Mouse (Mus musculus) lung, postnatal 4 days (tissue): ENCODE results near the gene Rftn1.

Experiments used
- DNase-seq, 2 experiments: peaks; one replicate each; pipeline ENCODE4 v3.0.0; 2021

Rftn1 gene

DNA sequence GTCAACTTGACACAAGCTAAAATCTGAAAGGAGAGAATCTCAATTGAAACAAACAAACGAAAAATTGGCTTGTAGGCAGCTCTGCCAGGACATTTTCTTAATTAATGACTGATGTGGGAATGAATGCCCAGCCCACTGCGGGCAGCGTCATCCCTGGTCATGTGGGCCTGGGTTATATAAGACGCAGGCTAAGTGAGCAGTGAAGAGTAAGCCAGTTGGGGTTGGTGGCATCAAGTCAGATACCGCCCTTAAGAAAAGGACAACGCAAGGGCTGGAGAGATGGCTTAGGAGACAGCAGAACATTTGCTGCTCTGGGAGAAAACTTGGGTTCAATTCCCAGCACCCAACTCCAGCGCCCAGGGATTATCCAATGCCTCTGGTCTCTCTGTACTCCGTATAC is 97.6 kb downstream of the Rftn1 start:
- DNase-seq = no peak

DNA sequence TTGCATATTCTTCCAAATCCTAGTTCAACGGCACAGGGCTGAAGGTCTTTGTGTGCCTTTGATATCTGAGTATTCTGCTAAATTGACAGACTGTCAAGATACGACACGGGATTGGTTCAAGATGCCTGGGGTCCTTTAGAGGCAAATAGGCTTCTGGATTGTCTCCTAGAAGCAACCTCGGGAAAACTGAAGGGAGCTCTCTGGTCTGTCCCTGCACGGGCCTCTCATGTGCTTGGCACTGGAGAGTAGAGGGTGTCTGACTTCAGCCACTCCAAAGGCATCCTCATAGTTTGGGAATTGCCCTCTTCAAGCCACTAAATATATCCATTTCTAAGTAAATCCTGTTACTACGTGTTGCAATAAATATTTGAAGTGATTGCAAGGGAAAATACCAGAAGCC is 98.6 kb downstream of the Rftn1 start:
- DNase-seq = no peak

DNA sequence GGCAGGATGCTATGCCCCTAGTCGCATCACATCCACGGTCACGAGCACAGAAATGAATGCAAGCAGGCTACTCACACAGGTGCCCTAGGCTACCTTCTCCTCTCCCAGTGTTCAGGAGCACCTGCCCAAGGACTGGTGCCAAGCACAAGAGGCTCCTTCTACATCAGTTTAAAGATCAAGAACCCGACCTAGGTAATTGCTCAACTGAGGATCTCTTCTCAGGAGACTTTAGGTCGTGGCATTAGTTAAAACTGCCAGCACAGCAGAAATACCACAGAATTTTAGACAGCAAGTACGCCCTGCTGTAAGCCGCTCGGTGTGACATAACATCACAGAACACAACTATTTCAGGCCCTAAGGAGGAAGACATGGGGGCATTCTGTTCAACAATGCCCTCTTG is 100.7 kb downstream of the Rftn1 start:
- no peak for DNase-seq

DNA sequence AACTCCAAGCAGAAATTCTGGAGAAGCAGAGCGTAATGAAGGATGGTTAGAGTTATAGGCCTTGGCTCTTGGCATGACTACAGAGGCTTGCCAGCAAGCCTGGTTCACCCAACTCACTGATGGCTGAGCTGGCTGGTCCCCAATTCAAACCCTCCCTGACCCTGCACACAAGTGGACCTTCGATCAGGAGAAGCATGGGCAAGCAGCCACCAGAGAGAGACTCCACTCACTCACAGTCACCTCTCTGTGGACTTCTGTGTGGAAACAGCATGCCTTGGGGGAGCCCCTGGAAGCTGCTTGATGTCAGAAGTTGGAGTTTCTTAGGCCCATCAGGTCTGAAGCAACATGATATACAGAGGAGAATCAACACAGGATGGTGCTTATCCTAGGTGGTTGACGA is 102.4 kb downstream of the Rftn1 start:
- DNase-seq = no peak

DNA sequence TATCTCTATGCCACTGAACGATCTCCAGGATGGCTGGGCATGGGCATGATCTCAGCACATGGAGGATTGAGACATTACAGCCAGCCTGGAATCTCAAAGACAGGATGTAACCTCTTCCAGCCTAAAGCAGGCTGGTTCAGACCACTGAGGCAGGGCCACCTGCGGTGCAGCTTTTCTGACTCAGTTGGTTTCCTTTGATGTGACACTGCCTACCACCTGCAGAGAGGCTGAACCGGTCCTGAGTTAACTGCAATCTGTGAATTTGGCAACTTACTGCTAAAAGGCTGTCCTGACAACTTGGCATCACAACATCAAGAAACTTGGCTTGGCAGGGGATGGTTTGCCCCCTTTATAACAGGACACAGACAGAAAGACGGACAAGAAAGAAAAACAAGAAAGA is 103.6 kb downstream of the Rftn1 start:
- DNase-seq = no peak

DNA sequence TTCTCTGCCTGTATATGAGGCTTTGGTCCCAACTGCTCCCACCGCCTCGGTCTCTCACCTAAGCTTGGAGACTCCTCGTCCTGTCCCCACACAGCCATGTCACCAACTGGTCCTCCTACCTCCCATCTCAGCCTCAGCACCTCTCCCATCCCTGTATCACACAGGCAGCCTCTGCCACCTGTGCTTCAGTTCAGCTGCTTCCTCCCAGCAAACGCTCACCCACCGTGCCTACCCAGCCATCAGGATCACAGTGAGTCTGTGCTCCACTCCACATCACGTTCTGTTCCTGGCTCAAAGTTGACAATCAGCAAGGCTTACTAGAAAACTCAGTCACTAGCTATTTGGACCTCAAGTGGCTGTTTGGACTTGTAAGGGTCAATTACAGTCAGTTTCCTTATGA is 105.8 kb downstream of the Rftn1 start:
- DNase-seq = no peak

DNA sequence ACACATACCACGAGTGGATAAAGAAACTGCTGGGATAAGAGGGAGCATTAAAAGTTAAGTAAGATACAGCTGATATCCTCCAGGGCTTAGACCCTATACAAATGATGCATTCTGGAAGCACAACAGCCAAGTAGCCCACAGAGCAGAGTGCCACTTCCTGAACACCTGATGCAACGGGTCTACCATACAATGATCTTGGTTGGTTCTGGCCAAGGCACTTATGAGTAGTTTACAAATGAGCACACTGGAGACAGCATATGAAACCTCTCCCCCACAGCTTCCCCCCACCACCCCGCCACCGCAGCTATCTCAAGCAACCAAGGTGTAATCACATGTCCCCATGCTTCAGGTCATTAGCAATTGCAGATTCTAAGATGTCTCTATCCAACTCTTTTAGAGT is 106.5 kb downstream of the Rftn1 start:
- no peak for DNase-seq

DNA sequence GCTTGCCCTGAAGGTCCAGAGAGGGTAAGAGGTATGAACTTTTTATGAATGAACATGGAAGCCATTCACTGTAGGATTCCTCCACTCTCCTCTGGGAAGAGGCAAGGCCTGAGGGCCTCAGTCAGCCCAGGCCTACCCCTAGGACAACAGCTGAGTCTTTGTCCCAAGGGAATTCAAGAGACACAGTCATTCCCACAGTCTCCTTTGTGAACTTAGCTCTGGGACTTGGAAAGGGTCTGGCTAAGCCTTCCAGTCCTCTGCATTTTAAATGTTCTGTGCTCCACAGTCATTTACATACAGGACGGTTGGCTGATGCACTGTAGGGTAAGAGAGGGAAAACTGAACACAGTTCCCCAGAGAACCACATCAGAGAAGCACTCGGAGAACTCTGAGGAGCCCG is 107.5 kb downstream of the Rftn1 start:
- no peak for DNase-seq

DNA sequence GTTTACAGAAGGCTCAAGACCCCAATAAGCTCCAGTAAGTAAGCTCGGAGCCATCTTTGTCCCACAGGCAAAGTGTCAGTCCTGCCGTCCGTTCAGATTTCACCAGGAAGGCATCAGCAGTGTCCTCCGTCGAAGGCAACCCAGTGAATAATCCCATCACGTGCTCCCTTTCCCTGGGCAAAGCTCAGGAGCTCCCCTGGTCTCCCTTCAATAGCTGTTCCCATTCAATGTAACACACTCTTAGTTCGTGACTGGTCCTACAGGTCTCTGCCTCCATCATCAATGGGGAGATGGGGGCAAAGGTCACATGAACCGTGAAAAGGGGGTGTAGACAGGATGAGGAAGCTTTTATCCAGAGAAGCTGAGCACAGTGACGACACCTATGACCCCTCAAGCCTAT is 108.8 kb downstream of the Rftn1 start:
- no peak for DNase-seq

DNA sequence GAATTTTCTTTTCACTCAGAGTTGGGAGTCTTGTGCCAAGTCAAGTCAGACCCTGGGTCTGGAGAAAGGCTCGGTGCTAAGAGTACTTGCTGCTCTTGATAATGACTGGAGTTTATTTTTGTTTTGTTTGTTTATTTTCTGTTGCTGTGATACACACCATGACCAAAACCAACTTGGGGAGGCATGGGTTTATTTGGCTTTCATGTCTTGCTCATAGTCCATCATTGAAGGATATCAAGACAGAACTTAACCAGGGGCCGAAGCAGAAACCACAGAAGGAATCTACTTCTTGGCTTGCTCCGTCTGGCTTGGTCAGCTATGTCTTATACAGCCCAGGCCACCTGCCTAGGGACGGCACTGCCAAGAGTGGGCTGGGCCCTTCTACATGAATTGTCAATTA is 109.5 kb downstream of the Rftn1 start:
- DNase-seq = peak in 1 of 2 experiments; percentile 7

DNA sequence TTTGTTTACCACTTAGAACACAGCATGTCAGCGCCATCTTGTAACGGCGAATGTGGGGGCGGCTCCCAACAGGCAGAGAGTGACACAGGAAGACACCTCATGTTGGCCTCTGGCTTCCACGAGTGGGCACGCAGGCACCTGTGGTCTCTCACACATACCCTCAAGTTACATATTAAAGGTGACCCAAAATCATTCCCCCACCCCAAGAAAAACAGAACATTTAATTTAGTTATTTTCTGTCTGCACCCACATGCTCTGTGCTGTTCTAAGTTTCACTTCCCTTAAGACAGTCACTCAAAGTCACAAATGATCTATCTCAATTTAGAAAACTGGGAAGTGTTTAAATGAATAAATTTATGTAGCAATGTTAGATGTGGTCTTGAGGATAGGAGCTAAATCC is 111.7 kb downstream of the Rftn1 start:
- peak in 1 of 2 experiments; percentile 12 for DNase-seq

DNA sequence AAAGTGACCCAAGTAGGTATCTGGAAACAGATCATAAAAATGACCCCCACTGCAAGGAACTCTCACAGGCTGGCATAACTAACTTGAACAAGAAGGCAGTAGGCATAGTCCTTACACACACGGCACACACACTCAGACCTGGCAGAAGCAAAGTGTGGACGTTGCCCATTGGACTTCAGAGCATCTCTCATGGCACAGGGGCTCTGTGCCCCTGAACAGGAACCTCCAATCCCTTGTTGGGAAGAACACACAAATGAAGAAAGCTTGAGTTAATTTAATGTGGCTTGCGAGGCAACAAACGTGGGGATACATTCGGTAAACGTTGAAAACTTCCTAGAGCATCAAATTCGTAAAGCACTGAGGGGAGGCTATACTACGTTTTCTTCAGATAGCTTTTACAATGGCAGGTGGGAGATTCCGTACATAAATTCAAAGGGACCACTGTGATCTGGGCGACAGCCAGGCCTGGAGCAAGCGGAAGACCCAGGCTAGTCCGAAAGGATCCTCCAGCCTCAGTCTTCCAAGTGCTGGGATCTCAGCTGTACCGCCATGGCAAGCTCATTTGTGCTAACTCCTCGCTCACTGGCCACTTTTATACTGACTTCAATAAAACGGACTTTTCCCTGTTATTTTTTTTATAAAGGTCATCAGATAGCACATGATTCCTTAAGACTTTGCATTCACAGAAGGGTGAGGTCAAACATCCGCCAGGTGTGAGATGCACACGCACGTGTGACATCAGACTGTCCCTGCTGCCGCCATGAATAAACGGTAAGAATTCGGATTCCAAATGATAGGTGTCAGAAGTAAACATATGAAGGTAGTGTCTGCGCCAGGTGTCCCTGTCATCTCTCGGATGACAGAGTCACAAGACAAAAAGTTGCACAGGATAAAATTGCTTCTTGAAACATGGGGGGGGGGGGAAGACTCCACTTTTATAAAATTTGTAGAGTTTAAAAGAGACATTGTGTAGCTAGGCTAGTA is 117.2 kb downstream of the Rftn1 start:
- no peak for DNase-seq

DNA sequence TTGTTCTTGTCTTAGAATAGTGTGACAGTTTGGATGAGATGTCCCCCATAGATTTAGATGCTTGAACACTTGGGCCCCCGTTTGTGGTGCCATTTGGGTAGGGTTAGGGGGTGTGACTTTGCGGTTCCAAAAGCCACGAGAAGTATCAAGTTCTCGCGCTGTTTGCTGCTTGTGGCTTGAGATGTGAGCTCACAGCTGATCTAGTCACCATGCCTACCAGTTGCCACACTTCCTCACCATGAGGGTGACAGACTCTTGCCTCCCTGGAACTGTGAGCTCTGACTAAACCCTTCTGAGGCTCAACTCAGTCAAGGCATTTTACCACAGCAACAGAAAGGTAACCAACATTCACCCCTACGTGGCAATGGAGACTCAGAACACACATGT is 118.9 kb downstream of the Rftn1 start:
- DNase-seq = peak; percentile 32 to 51

DNA sequence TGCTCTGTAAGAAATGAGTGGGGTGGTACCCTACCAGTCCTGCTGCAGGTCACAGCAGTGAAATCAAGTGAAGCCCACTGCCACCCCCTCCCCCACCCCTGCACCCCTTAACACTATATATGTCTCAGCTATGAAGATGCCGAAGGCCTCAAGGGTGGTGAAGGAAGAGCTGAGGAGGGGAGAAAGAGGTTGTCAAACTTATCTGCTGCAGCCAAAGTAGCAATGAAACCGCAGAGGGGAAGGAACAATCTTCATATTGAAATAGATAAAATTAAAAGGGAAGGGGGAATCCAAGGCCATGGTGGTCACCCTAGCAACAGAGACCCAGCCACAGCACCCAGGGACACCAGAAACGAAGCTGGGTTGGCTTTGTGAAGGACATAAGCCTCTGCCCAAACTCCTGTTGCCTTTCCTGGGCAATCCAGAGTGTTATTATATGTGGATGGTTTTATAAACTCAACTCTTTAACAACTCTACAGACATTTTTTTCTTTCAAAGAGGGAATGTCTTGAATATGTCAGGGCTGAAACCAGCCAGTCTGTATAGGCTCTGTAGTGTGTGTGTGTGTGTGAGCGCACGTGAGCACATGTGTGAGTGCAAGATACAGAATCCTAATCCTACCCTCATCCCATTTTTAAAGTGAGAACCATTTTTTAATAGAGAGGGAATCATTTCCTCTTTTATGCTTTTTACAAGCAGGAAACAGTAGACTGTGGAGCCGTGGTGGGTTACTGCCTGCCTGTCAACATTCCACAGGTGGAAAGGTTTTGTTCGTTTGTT is 119.5 kb downstream of the Rftn1 start:
- DNase-seq = no peak

DNA sequence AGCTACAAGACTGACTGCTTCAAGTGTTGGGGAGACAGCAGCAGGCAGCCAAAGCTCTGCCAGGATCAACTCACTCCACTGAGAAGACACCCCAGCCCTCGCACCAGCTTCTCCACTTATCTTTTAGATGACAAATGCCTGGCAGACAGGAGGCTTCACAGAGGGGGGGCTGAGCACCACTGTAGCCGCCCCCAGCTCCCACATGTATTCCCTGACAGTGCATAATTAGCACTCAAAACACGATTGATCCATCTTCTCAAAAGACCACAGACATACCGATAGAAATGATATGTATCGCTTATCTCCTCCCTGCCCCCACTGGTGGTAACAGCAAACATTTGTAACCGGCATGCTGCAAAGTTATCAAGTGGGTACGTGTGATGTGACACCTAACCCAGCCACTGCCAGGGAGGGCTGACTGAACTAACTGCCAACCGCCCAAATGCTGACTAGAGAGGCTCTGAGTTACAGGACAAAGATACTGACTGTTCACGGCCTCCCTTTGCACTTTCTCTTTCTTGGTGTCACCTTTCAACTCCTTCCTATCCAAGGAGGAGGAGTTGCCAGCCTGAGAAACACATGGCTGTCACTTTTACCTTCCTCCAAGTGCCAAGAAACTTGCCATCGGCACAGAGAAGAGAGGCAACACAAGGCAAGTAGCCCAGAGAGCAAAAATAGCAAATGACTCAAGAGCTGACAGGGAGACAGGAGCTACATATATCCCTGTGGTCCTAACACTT is 120.4 kb downstream of the Rftn1 start:
- no peak for DNase-seq

DNA sequence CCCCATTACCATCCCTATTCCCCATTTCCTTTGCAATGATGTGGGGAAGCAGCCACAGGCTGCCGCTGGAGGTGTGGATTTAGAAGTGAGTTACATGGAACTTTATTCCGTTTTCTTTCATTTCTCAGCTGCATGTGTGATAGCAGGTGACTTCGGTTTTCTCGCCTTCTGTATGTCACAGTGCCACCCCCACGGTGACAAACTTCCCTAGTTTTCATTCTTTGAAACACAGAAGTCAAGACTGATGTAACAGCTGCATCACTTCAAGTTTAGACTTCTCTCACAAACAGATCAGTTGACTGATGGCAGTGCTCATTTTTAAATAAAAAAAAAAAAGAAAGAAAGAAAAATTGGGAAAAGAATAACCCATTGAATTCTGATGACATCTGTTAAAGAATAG is 121.3 kb downstream of the Rftn1 start:
- DNase-seq = no peak

DNA sequence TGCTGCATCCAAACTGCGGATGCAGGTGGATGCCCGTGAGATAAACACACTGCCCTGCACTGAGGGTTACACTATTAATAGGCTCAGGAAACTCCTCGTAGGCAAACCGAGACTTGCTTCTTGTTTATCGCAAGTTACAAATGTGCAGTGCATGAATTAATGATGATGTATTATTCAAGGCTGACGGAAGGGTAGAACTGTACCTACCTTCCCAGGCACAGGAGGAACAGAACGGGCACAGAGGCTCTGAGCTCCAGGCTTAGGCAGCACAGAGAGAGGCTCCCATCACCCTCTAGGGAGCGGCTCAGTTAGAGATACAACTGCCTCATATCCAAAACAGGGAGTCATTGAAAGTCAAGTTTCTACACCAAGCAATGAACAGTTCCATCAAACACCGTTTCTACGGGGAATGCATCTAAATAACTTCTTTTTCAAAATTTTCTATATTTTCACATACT is 121.8 kb downstream of the Rftn1 start:
- DNase-seq = no peak

DNA sequence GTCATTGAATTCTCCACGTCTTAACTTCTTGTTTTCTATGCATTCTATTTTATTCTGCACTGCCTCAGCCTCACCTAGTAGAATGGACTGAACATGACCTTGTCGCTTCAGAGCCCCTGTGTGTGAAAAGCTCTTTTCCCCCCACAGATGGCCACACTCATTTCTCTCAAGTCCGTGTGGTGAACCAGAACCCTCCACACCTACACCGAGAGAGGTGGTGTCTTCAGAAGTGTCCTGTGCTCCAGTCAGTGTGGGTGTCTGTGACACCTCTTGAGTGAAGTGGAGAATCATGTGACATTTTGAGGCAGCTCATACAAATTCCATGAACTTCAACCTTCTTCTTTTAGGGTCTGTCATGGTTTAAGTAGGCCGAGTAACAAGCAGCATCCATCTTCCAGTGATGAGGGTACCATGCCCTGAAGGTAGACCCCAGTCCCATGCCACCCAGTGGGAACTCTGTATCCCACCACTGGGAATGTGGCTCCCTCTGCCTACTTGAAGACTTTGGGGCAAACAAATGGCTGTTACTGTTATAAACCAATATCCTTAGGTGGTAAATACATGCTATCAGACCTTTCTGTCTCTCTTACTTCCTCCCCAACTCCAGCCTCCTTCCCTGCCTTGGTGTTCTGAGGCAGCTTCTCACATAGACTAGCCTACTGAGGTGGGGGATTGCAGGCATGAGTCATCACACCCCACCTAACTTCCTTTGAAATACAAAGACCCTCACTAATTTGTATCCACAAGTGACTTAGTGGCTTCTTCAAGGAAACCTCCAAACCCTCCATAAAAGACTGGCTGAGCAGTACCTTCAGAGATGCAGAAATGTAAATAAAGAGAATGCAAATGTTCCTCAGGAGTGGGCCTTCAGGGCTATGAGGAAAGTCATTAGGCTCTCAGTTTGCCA is 122.4 kb downstream of the Rftn1 start:
- DNase-seq = no peak

DNA sequence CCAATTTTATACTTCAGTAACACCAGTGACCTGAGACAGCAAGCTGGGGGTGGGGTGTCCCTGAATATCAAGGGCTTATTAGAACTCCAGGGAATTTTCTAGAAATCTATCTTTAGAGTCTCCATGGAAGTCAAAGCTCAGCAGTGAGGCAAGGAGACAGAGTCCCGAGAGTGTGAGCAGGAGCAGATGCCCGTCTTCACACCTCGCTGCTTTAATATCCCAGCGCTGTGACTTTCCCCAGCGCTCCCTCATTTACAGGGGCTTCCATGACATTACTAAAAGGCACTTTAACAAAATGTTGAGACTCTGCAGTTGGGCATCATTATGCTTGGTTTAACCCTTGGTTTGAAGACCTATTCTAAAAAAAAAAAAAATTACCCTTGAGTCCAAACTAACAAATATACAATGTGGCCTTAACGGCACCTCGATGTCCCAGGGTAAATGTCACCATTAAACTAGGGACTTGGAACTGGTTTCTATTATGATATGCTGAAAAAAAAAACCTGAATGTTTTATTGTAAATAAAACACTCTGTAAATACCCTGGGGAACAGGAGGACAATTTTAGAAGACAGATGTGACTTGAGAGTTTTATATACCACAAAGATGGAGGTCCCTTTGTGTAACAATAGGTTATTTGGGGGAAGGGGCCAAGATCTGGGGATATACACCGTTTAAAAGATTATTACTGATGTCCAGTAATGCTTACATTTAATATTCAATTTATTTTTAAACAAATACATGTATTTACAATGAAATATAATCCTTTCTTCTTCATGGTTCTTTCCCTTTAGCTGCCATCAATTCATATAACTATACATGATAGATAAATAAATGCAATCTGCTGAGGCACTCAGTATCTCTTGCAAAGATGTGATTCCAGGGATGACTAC is 123.4 kb downstream of the Rftn1 start:
- DNase-seq = no peak

DNA sequence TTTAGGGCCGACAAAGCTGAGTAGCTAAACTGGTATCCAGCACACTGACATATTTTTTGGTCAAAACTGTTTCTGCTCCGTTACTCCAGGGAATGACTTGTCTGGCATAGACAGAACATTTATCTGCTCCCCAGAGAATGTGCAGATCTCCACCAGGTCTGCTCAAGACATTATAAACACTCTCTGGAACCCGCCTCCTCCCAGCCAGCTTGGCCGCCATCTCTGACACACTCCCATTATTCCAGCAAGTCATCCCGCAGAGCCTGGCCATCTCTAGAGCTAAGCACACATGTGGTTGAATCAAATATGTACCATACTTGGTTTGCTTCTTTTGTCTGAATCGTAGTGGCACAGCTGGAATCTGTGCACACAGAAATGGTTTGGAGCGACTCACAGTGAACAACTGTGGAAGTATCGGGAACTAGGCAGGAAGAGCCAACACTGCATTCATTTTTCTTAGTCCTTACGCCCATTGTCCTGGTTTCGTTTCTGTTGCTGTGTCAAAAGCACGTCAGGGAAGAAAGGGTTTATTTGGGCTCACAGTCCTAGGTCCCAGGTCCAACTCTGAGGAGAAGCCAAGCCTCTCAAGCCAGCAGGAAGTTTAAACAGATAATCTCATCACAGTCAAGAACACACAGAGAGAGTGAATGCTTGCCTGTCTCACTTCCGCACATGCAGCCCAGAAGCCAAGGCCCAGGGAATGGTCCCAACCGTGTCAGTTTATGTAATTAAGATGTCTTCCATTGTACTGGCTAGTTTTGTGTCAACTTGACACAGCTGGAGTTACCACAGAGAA is 126.4 kb downstream of the Rftn1 start:
- DNase-seq = no peak
